Mouse (Mus musculus): ENCODE measurements around the gene Trim14. TPM values are rescaled to one million over a fixed set of nuclear protein-coding genes. Genes with fewer than 3 reads are reported as not detected.

Trim14 gene
- polyA plus RNA-seq, 1 experiment from 2014 or later, result 1.5 TPM

- WGBS, result 91% methylated on average over 13 of the region's 13 CpGs
- Histone ChIP-seq H3K4me1 (peaks cover 4% of the 10 kb centered on the region), H3K9me3 (no peaks in the 10 kb centered on the region), H3K27ac (no peak overlapping the region), H3K36me3 (no peaks in the 10 kb centered on the region), H3K27me3 (peaks cover 3% of the 10 kb centered on the region; the same call in 1 of the 2 replicates), H3K4me2 (replicated peaks) (no peak overlapping the region), H3K4me3 (no peak overlapping the region), H3K9ac (no peak overlapping the region)
- ATAC-seq (ENCODE audit: insufficient number of reproducible peaks, insufficient read depth, low FRiP score, low TSS enrichment), result no peak; the same call in 1 of the 2 replicates
Measured at GRCm38 (mm10) chr4:46543366-46544050, 7.6 kb upstream of the Trim14 start.

- no peak for ATAC-seq (ENCODE audit: insufficient number of reproducible peaks, insufficient read depth, low FRiP score, low TSS enrichment)
- Histone ChIP-seq H3K4me2 (replicated peaks) (no peak overlapping the region), H3K4me1 (peaks cover 2% of the 10 kb centered on the region), H3K27ac (no peak overlapping the region), H3K9me3 (no peaks in the 10 kb centered on the region), H3K27me3 (peaks cover 13% of the 10 kb centered on the region), H3K4me3 (no peak overlapping the region), H3K36me3 (no peaks in the 10 kb centered on the region), H3K9ac (0 out of 2 replicates have a peak overlapping the region, but pooled peaks have one; percentile 2)
- 44% methylated on average over 9 of the region's 9 CpGs for WGBS
Measured at GRCm38 (mm10) chr4:46541707-46542106, 5.8 kb upstream of the Trim14 start.

GRCm38 (mm10) chr4:46539167-46539566, 3.2 kb upstream of the Trim14 start:
- Histone ChIP-seq H3K4me2 (replicated peaks) (no peak overlapping the region), H3K27me3 (peaks cover 38% of the 10 kb centered on the region), H3K4me1 (peaks cover 9% of the 10 kb centered on the region), H3K36me3 (no peaks in the 10 kb centered on the region), H3K9me3 (no peaks in the 10 kb centered on the region), H3K4me3 (no peak overlapping the region), H3K27ac (no peak overlapping the region), H3K9ac (no peak overlapping the region)
- WGBS, result 47% methylated on average over 9 of the region's 9 CpGs
- ATAC-seq (ENCODE audit: insufficient number of reproducible peaks, insufficient read depth, low FRiP score, low TSS enrichment), result no peak

GRCm38 (mm10) chr4:46535094-46535830, 679 bp downstream of the Trim14 start:
- ATAC-seq (ENCODE audit: insufficient number of reproducible peaks, insufficient read depth, low FRiP score, low TSS enrichment), result no peak
- 8% methylated on average over 16 of the region's 16 CpGs for WGBS
- no peaks in the 10 kb centered on the region for H3K9me3 ChIP-seq

GRCm38 (mm10) chr4:46533934-46534720, 1.8 kb downstream of the Trim14 start:
- no peak for ATAC-seq (ENCODE audit: insufficient number of reproducible peaks, insufficient read depth, low FRiP score, low TSS enrichment)
- Histone ChIP-seq H3K4me2 (replicated peaks) (peak overlapping the region; percentile 49), H3K36me3 (no peaks in the 10 kb centered on the region), H3K9me3 (no peaks in the 10 kb centered on the region), H3K4me1 (peaks cover 11% of the 10 kb centered on the region), H3K4me3 (peak overlapping the region; percentile 23; the same call in 1 of the 2 replicates), H3K27me3 (peaks cover 53% of the 10 kb centered on the region), H3K27ac (no peak overlapping the region), H3K9ac (no peak overlapping the region)
- 9% methylated on average over 29 of the region's 29 CpGs for WGBS

More at GRCm38 (mm10) chr4:46535094-46535830, 679 bp downstream of the Trim14 start:
- H3K4me3 ChIP-seq, result peak overlapping the region; percentile 43
- no peaks in the 10 kb centered on the region for H3K36me3 ChIP-seq
- peaks cover 56% of the 10 kb centered on the region for H3K27me3 ChIP-seq
- peak overlapping the region; percentile 65 for H3K4me2 ChIP-seq (replicated peaks)
- peaks cover 11% of the 10 kb centered on the region for H3K4me1 ChIP-seq
- H3K27ac ChIP-seq, result no peak overlapping the region
- no peak overlapping the region for H3K9ac ChIP-seq

GRCm38 (mm10) chr4:46532926-46533325, 3.0 kb downstream of the Trim14 start:
- H3K4me1 ChIP-seq, result peaks cover 11% of the 10 kb centered on the region
- H3K9ac ChIP-seq, result no peak overlapping the region
- H3K27me3 ChIP-seq, result peaks cover 50% of the 10 kb centered on the region
- no peak overlapping the region for H3K4me2 ChIP-seq (replicated peaks)
- WGBS, result 72% methylated on average over 7 of the region's 7 CpGs
- H3K9me3 ChIP-seq, result no peaks in the 10 kb centered on the region
- H3K4me3 ChIP-seq, result no peak overlapping the region
- H3K27ac ChIP-seq, result no peak overlapping the region
- ATAC-seq (ENCODE audit: insufficient number of reproducible peaks, insufficient read depth, low FRiP score, low TSS enrichment), result no peak
- H3K36me3 ChIP-seq, result no peaks in the 10 kb centered on the region

- H3K9ac ChIP-seq, result no peak overlapping the region
- 70% methylated on average over 2 of the region's 2 CpGs for WGBS
- ATAC-seq (ENCODE audit: insufficient number of reproducible peaks, insufficient read depth, low FRiP score, low TSS enrichment), result no peak
- peaks cover 14% of the 10 kb centered on the region for H3K4me1 ChIP-seq
- H3K4me3 ChIP-seq, result no peak overlapping the region
- H3K36me3 ChIP-seq, result no peaks in the 10 kb centered on the region
- H3K27ac ChIP-seq, result no peak overlapping the region
- H3K4me2 ChIP-seq (replicated peaks), result no peak overlapping the region
- H3K27me3 ChIP-seq, result peaks cover 46% of the 10 kb centered on the region
- no peaks in the 10 kb centered on the region for H3K9me3 ChIP-seq
Measured at GRCm38 (mm10) chr4:46532511-46532910, 3.4 kb downstream of the Trim14 start.

GRCm38 (mm10) chr4:46529722-46530121, 6.2 kb downstream of the Trim14 start:
- H3K4me1 ChIP-seq, result peaks cover 14% of the 10 kb centered on the region
- no peak for ATAC-seq (ENCODE audit: insufficient number of reproducible peaks, insufficient read depth, low FRiP score, low TSS enrichment)
- 34% methylated on average over 7 of the region's 7 CpGs for WGBS
- no peak overlapping the region for H3K27ac ChIP-seq
- H3K9ac ChIP-seq, result no peak overlapping the region
- H3K36me3 ChIP-seq, result no peaks in the 10 kb centered on the region
- H3K9me3 ChIP-seq, result no peaks in the 10 kb centered on the region
- H3K4me2 ChIP-seq (replicated peaks), result no peak overlapping the region
- H3K27me3 ChIP-seq, result peaks cover 24% of the 10 kb centered on the region
- H3K4me3 ChIP-seq, result no peak overlapping the region

GRCm38 (mm10) chr4:46527558-46527926, 8.4 kb downstream of the Trim14 start:
- no peak overlapping the region for H3K27ac ChIP-seq
- WGBS, result 4% methylated on average over 7 of the region's 7 CpGs

GRCm38 (mm10) chr4:46526798-46527557, 9.0 kb downstream of the Trim14 start:
- no peaks in the 10 kb centered on the region for H3K9me3 ChIP-seq
- no peak overlapping the region for H3K27ac ChIP-seq
- peak overlapping the region; percentile 28 for H3K4me3 ChIP-seq
- H3K27me3 ChIP-seq, result no peaks in the 10 kb centered on the region
- peak overlapping the region; percentile 48 for H3K4me2 ChIP-seq (replicated peaks)
- 0 out of 2 replicates have a peak, but pooled peaks have one; percentile 28 for ATAC-seq (ENCODE audit: insufficient number of reproducible peaks, insufficient read depth, low FRiP score, low TSS enrichment)
- 36% methylated on average over 17 of the region's 17 CpGs for WGBS
- no peaks in the 10 kb centered on the region for H3K36me3 ChIP-seq
- H3K4me1 ChIP-seq, result 0 out of 2 replicates have a peak, but pooled peaks cover 7% of the 10 kb centered on the region
- H3K9ac ChIP-seq, result peak overlapping the region; percentile 30; the same call in 1 of the 2 replicates

More at GRCm38 (mm10) chr4:46527558-46527926, 8.4 kb downstream of the Trim14 start:
- Histone ChIP-seq H3K36me3 (no peaks in the 10 kb centered on the region), H3K4me1 (0 out of 2 replicates have a peak, but pooled peaks cover 7% of the 10 kb centered on the region), H3K27me3 (peaks cover 3% of the 10 kb centered on the region), H3K9me3 (no peaks in the 10 kb centered on the region), H3K4me2 (replicated peaks) (peak overlapping the region; percentile 48), H3K9ac (peak overlapping the region; percentile 30; the same call in 1 of the 2 replicates), H3K4me3 (peak overlapping the region; percentile 28)
- no peak for ATAC-seq (ENCODE audit: insufficient number of reproducible peaks, insufficient read depth, low FRiP score, low TSS enrichment)

GRCm38 (mm10) chr4:46526226-46526625, 9.7 kb downstream of the Trim14 start:
- H3K4me1 ChIP-seq, result 0 out of 2 replicates have a peak, but pooled peaks cover 7% of the 10 kb centered on the region
- H3K36me3 ChIP-seq, result no peaks in the 10 kb centered on the region
- H3K27ac ChIP-seq, result no peak overlapping the region
- H3K9me3 ChIP-seq, result no peaks in the 10 kb centered on the region
- no peak overlapping the region for H3K4me2 ChIP-seq (replicated peaks)
- H3K4me3 ChIP-seq, result no peak overlapping the region
- H3K27me3 ChIP-seq, result no peaks in the 10 kb centered on the region
- no peak for ATAC-seq (ENCODE audit: insufficient number of reproducible peaks, insufficient read depth, low FRiP score, low TSS enrichment)
- H3K9ac ChIP-seq, result no peak overlapping the region
- WGBS, result 81% methylated on average over 3 of the region's 3 CpGs
